Mouse (Mus musculus) megakaryocyte, embryonic 14.5 days (primary cell): ENCODE measurements around the gene Arhgap44.

Experiments used
- FLI1 ChIP-seq: IDR thresholded peaks from 2 replicates; pipeline ENCODE4 v1.6.1; 2012; ENCODE audit warnings: low read length, inconsistent platforms, mixed read lengths
- GATA1 ChIP-seq: IDR thresholded peaks from 3 replicates; pipeline ENCODE4 v1.6.1; 2012; ENCODE audit warnings: mixed read lengths, low read length, inconsistent platforms, borderline replicate concordance

DNA sequence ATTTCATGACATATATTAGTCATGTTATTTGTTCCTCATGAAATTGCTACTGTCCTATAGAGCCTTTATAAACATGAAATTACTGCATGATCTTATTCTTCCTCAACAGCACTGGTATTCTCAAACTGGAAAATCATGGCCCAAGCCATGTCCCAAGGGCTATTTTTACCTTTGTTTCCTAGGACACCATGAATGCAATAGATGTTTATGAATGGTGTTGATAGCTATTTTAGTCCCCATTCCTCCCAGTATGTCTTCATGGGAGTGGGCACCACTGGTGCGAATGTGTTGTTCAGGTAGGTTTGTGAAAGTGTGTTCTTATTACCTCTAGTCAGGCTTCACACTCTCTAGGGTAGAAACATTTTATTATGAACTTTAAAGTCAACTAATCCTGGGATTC lies 22.4 kb upstream of the Arhgap44 start:
- TF ChIP-seq GATA1 (no peak), FLI1 (no peak)
